Mouse (Mus musculus) liver, postnatal 0 days (tissue): ENCODE data around the gene St6gal1. TPM values are rescaled to one million over a fixed set of nuclear protein-coding genes. Genes with fewer than 3 reads are reported as not detected.

Experiments used
- ATAC-seq: fragments of 200-750 bp; cut with Nextera tagmentation; 2 replicates; pipeline ENCODE4 v1.8.0; 2017; ENCODE audit warnings: mild to moderate bottlenecking, moderate library complexity
- DNase-seq: peaks from one replicate; pipeline ENCODE4 v3.0.0-alpha.2; 2016
- H3K27ac ChIP-seq: fragments of 300-500 bp; sonication (generic); 2 replicates; pipeline ENCODE4 v1.5.1; 2014; ENCODE audit warnings: antibody characterized with exemption, moderate library complexity, mild to moderate bottlenecking, low read depth
- H3K27me3 ChIP-seq: fragments of 300-500 bp; sonication (generic); 2 replicates; pipeline ENCODE4 v1.6.1; 2014; ENCODE audit warnings: low read length, control low read depth, mixed read lengths; ENCODE audit not compliant: insufficient read depth
- H3K36me3 ChIP-seq: fragments of 300-500 bp; sonication (generic); replicated peaks from 2 replicates; pipeline ENCODE4 v1.6.1; 2014; ENCODE audit warnings: mild to moderate bottlenecking, control low read depth, low read length, moderate library complexity, mixed read lengths; ENCODE audit not compliant: insufficient read depth
- H3K4me1 ChIP-seq: fragments of 300-500 bp; sonication (generic); 2 replicates; pipeline ENCODE4 v1.6.1; 2014; ENCODE audit warnings: antibody characterized with exemption, mild to moderate bottlenecking, control low read depth; ENCODE audit not compliant: insufficient read depth
- H3K4me2 ChIP-seq: fragments of 300-500 bp; sonication (generic); 2 replicates; pipeline ENCODE4 v1.6.1; 2014; ENCODE audit warnings: low read depth, mild to moderate bottlenecking, low read length, moderate library complexity, mixed read lengths
- H3K4me3 ChIP-seq: fragments of 300-500 bp; sonication (generic); 2 replicates; pipeline ENCODE4 v1.5.1; 2014; ENCODE audit warnings: low read depth, low read length
- H3K9ac ChIP-seq: fragments of 300-500 bp; sonication (generic); replicated peaks from 2 replicates; pipeline ENCODE4 v1.6.1; 2014; ENCODE audit warnings: mild to moderate bottlenecking, moderate library complexity
- H3K9me3 ChIP-seq: fragments of 300-500 bp; sonication (generic); 2 replicates; pipeline ENCODE4 v1.6.1; 2016; ENCODE audit warnings: mild to moderate bottlenecking, control low read depth, low read length, mixed read lengths
- CTCF ChIP-seq: sonication (generic); IDR thresholded peaks from 2 replicates; pipeline ENCODE4 v1.5.1; 2016; ENCODE audit warnings: antibody characterized with exemption, low read depth
- EP300 ChIP-seq: IDR thresholded peaks from 2 replicates; pipeline ENCODE4 v1.6.1; 2016; ENCODE audit warnings: antibody characterized with exemption, low read depth, mild to moderate bottlenecking
- WGBS: fragments of 180-500 bp; shearing (Covaris S2); extraction: QIAGEN DNeasy Blood & Tissue Kit; methylation state at CpG from one replicate; pipeline ENCODE4 v1.1.7; 2014; ENCODE audit not compliant: insufficient replicate concordance; 5-methylcytosine and 5-hydroxymethylcytosine counted together
- polyA plus RNA-seq: library from polyadenylated mRNA; unstranded; fragments of >200 nt; fragmentation: Nextera tagmentation; extraction: Ambion mirVana; gene quantifications from 2 replicates; pipeline ENCODE4 v1.2.1, GENCODE M21; 2015

St6gal1 gene
- polyA plus RNA-seq, 1 experiment from 2014 or later, result 17.1 TPM

- DNase-seq, result no peak
- Histone ChIP-seq H3K4me3 (no peak overlapping the region), H3K4me1 (0 out of 2 replicates have a peak, but pooled peaks cover 2% of the 10 kb centered on the region), H3K4me2 (no peak overlapping the region), H3K27me3 (no peaks in the 10 kb centered on the region), H3K36me3 (no peaks in the 10 kb centered on the region), H3K9me3 (no peaks in the 10 kb centered on the region), H3K9ac (no peak overlapping the region), H3K27ac (peak overlapping the region; percentile 49; the same call in 1 of the 2 replicates)
- 39% methylated on average over 3 of the region's 3 CpGs for WGBS
- TF ChIP-seq EP300 (no peak), CTCF (no peak)
- no peak for ATAC-seq
These were observed 43.1 kb upstream of the St6gal1 start for GRCm38 (mm10) chr16:23181487-23181886.

GRCm38 (mm10) chr16:23181942-23182597 is 42.5 kb upstream of the St6gal1 start:
- WGBS, result 26% methylated on average over 1 of the region's 1 CpGs
- DNase-seq (no peak), ATAC-seq (no peak)
- H3K9ac ChIP-seq, result no peak overlapping the region
- H3K27ac ChIP-seq, result peak overlapping the region; percentile 49; the same call in 1 of the 2 replicates
- 0 out of 2 replicates have a peak, but pooled peaks cover 2% of the 10 kb centered on the region for H3K4me1 ChIP-seq
- H3K4me3 ChIP-seq, result no peak overlapping the region
- no peaks in the 10 kb centered on the region for H3K27me3 ChIP-seq
- H3K9me3 ChIP-seq, result no peaks in the 10 kb centered on the region
- TF ChIP-seq CTCF (no peak), EP300 (no peak)
- no peak overlapping the region for H3K4me2 ChIP-seq
- no peaks in the 10 kb centered on the region for H3K36me3 ChIP-seq

DNA sequence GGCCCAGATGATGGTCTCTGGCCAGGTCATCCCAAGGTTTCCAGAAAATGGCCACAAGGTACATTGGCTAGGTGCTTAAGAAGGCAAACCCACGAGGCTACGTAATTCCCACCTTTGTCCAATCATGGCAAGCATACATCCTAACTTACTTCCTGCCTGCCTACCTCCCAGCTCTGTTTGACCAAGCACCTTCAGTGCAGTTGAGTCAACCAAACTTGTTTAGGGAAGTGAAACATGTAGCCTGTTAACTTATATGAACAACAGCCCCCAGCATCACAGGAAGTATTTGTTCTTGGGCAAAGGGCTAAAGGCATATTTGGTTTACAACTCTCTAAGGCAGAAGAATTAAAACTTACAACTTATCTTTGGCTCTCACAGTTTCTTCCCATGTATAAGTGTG is 38.7 kb upstream of the St6gal1 start:
- Histone ChIP-seq H3K9me3 (peaks cover 4% of the 10 kb centered on the region; the same call in 1 of the 2 replicates), H3K36me3 (no peaks in the 10 kb centered on the region), H3K4me3 (no peak overlapping the region), H3K4me1 (0 out of 2 replicates have a peak, but pooled peaks cover 2% of the 10 kb centered on the region), H3K9ac (no peak overlapping the region), H3K27me3 (no peaks in the 10 kb centered on the region), H3K4me2 (no peak overlapping the region), H3K27ac (no peak overlapping the region)
- DNase-seq, result no peak
- ATAC-seq, result no peak
- 69% methylated on average over 2 of the region's 2 CpGs for WGBS
- TF ChIP-seq CTCF (no peak), EP300 (no peak)

- Histone ChIP-seq H3K9ac (no peak overlapping the region), H3K9me3 (peaks cover 4% of the 10 kb centered on the region; the same call in 1 of the 2 replicates), H3K27ac (no peak overlapping the region), H3K27me3 (no peaks in the 10 kb centered on the region), H3K4me3 (no peak overlapping the region), H3K4me2 (no peak overlapping the region), H3K36me3 (no peaks in the 10 kb centered on the region), H3K4me1 (no peaks in the 10 kb centered on the region)
- TF ChIP-seq CTCF (no peak), EP300 (no peak)
- no peak for ATAC-seq
- WGBS, result 44% methylated on average over 4 of the region's 4 CpGs
- DNase-seq, result no peak
These were observed 38.1 kb upstream of the St6gal1 start for GRCm38 (mm10) chr16:23186418-23186817.

DNA sequence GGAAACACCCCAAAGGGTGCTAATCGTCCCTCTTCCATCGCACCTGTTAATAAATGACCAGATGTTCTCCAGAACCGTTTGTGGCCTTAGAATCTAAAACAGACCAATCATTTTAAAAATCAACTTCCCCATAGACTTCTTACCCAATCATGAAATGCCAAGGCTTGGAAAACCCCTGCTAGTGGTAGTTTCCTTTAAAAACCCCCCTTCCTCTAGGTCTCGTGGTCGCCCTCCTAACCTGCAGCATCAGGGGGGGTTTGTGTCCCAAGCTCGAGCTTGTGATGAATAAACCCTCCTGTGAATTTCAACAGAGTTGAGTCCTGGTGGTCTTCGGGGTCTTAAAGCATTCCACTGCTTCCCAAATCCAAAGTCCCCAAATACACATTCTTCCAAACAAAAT is 36.6 kb upstream of the St6gal1 start:
- H3K9me3 ChIP-seq, result peaks cover 4% of the 10 kb centered on the region; the same call in 1 of the 2 replicates
- DNase-seq, result no peak
- no peaks in the 10 kb centered on the region for H3K4me1 ChIP-seq
- WGBS, result 70% methylated on average over 7 of the region's 7 CpGs
- H3K27ac ChIP-seq, result no peak overlapping the region
- H3K27me3 ChIP-seq, result no peaks in the 10 kb centered on the region
- no peaks in the 10 kb centered on the region for H3K36me3 ChIP-seq
- ATAC-seq, result no peak
- no peak overlapping the region for H3K4me2 ChIP-seq
- no peak overlapping the region for H3K9ac ChIP-seq
- TF ChIP-seq EP300 (no peak), CTCF (no peak)
- no peak overlapping the region for H3K4me3 ChIP-seq

GRCm38 (mm10) chr16:23189612-23190011 is 34.9 kb upstream of the St6gal1 start:
- DNase-seq, result no peak

More at GRCm38 (mm10) chr16:23189612-23190011, 34.9 kb upstream of the St6gal1 start:
- TF ChIP-seq CTCF (no peak), EP300 (no peak)
- 84% methylated on average over 1 of the region's 1 CpGs for WGBS
- ATAC-seq, result no peak
- H3K36me3 ChIP-seq, result no peaks in the 10 kb centered on the region
- no peak overlapping the region for H3K27ac ChIP-seq
- H3K9me3 ChIP-seq, result peaks cover 4% of the 10 kb centered on the region; the same call in 1 of the 2 replicates
- H3K4me1 ChIP-seq, result no peaks in the 10 kb centered on the region
- H3K9ac ChIP-seq, result no peak overlapping the region
- no peak overlapping the region for H3K4me2 ChIP-seq
- H3K27me3 ChIP-seq, result no peaks in the 10 kb centered on the region
- H3K4me3 ChIP-seq, result no peak overlapping the region
